Mouse (Mus musculus) forebrain, embryonic 11.5 days (tissue): Measurements from ENCODE around the gene Safb. TPM values are rescaled to one million over a fixed set of nuclear protein-coding genes. Genes with fewer than 3 reads are reported as not detected.

Experiments used
- ATAC-seq: fragments of 200-750 bp; cut with Nextera tagmentation; replicated peaks from 2 replicates; pipeline ENCODE4 v1.8.0; 2017; ENCODE audit warnings: moderate TSS enrichment; ENCODE audit not compliant: low FRiP score
- DNase-seq: peaks from one replicate; pipeline ENCODE4 v3.0.0-alpha.2; 2017; ENCODE audit warnings: low spot score
- H3K27ac ChIP-seq: fragments of 300-500 bp; sonication (generic); 2 replicates; pipeline ENCODE4 v1.5.1; 2014; ENCODE audit warnings: low read depth, low read length
- H3K27me3 ChIP-seq: fragments of 300-500 bp; sonication (generic); 2 replicates; pipeline ENCODE4 v1.6.1; 2014; ENCODE audit warnings: mild to moderate bottlenecking, low read length, mixed read lengths; ENCODE audit not compliant: control insufficient read depth, insufficient read depth
- H3K36me3 ChIP-seq: fragments of 300-500 bp; sonication (generic); 2 replicates; pipeline ENCODE4 v1.6.1; 2014; ENCODE audit warnings: mild to moderate bottlenecking, low read length, moderate library complexity, mixed read lengths; ENCODE audit not compliant: control insufficient read depth, insufficient read depth
- H3K4me1 ChIP-seq: fragments of 300-500 bp; sonication (generic); replicated peaks from 2 replicates; pipeline ENCODE4 v1.6.1; 2014; ENCODE audit warnings: low read length, mixed read lengths; ENCODE audit not compliant: control insufficient read depth, insufficient read depth
- H3K4me2 ChIP-seq: fragments of 300-500 bp; sonication (generic); 2 replicates; pipeline ENCODE4 v1.6.1; 2014; ENCODE audit warnings: low read depth, mild to moderate bottlenecking, low read length, moderate library complexity, mixed read lengths; ENCODE audit not compliant: severe bottlenecking
- H3K4me3 ChIP-seq: fragments of 300-500 bp; sonication (generic); 2 replicates; pipeline ENCODE4 v1.5.1; 2014; ENCODE audit warnings: low read depth, low read length
- H3K9ac ChIP-seq: fragments of 300-500 bp; sonication (generic); 2 replicates; pipeline ENCODE4 v1.6.1; 2014; ENCODE audit warnings: low read length
- H3K9me3 ChIP-seq: fragments of 300-500 bp; sonication (generic); 2 replicates; pipeline ENCODE4 v1.6.1; 2016; ENCODE audit warnings: low read length, mixed read lengths; ENCODE audit not compliant: control insufficient read depth
- WGBS: fragments of 180-500 bp; shearing (Covaris S2); extraction: QIAGEN DNeasy Blood & Tissue Kit; methylation state at CpG from one replicate; pipeline ENCODE4 v1.1.7; 2014; 5-methylcytosine and 5-hydroxymethylcytosine counted together
- polyA plus RNA-seq: library from polyadenylated mRNA; unstranded; fragments of >200 nt; fragmentation: Nextera tagmentation; extraction: Ambion mirVana; gene quantifications from 2 replicates; pipeline ENCODE4 v1.2.1, GENCODE M21; 2014

The Safb gene
- polyA plus RNA-seq, 1 experiment from 2014 or later = 145 TPM

DNA sequence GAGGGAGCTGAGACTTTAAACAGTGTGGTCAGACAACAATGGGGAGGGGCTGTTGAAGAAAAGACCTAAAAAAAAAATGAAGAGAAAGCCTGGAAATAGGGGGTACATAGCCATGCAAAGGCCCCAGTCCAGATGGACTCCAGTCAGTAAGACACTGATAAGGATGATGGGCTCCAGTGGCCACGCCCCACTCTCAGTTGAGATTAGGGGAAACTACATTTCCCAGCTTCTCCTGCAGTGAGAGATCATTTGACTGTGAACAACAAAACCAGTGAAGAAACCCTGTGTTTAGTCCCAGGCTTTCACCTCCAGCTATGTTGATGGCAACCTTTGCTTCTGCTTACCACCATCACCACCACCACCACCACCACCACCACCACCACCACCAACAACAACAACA is 38.7 kb upstream of the Safb start:
- Histone ChIP-seq H3K4me1 (peaks cover 5% of the 10 kb centered on the region), H3K27ac (no peak overlapping the region), H3K27me3 (no peaks in the 10 kb centered on the region), H3K9me3 (no peaks in the 10 kb centered on the region), H3K36me3 (no peaks in the 10 kb centered on the region), H3K4me3 (no peak overlapping the region), H3K4me2 (no peak overlapping the region), H3K9ac (no peak overlapping the region)
- WGBS = 95% methylated on average over 1 of the region's 1 CpGs
- DNase-seq (no peak), ATAC-seq (no peak)

DNA sequence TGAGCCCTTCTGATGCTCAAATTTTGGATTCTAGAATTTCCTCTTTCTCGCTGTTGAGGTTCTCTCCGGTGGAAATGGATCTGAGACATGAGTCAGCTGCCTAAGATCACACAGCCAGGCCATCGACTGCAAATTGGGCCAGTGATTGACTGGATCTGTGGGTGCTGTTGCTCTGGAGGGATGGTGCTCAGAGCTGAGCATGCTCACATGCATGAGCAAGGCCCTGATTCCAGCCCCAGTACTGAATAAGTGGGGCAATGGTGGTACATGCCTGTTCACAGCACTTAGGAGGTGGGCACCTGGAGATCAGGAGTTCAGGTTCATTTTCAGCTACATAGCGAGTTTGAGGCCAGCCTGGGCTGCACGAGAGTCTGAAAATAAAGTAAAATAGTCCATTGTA is 38.0 kb upstream of the Safb start:
- Histone ChIP-seq H3K4me1 (peaks cover 8% of the 10 kb centered on the region), H3K36me3 (no peaks in the 10 kb centered on the region), H3K4me2 (no peak overlapping the region), H3K9me3 (no peaks in the 10 kb centered on the region), H3K27ac (no peak overlapping the region), H3K4me3 (no peak overlapping the region), H3K27me3 (no peaks in the 10 kb centered on the region), H3K9ac (no peak overlapping the region)
- DNase-seq = peak; percentile 22
- 88% methylated on average over 5 of the region's 5 CpGs for WGBS
- ATAC-seq = no peak

DNA sequence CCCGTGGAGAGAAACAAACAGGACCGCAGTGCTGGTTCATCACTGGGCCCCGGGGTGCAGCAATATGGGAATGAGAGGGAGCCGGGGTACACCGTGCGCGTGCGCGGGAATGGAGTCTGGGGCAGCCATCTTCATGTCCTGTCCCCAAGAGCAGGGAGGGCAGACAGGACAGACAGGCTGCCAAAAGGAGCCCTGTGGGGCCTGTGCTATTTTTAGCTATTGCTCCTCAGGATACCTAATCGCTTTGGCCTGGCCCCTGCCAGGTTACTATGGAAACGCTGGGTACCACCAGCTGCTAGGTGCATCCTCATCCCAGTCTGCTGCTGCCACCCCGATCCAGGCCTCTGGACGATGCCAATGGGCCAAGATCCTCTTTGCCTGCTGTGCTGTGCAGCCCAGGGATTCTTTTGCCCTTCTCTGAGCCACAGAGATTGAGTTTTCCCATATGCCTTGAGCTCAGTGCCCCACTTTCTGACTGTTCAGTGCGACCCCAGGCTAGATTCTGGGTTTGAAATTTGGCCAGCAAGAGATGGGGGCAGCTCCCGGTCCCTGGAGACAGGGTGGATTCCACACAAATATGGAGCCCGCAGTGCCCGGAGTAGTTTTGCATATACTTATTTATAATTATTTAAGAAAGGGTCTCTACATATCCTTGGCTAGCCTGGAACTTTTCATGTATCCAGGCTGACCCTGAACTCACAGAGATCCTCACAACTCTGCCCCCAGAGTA is 37.3 kb upstream of the Safb start:
- H3K36me3 ChIP-seq = no peaks in the 10 kb centered on the region
- no peaks in the 10 kb centered on the region for H3K27me3 ChIP-seq
- no peak overlapping the region for H3K9ac ChIP-seq
- H3K27ac ChIP-seq = no peak overlapping the region
- DNase-seq (peak; percentile 49), ATAC-seq (no peak)
- no peak overlapping the region for H3K4me2 ChIP-seq
- H3K4me3 ChIP-seq = no peak overlapping the region
- H3K4me1 ChIP-seq = peaks cover 10% of the 10 kb centered on the region
- H3K9me3 ChIP-seq = no peaks in the 10 kb centered on the region
- WGBS = 61% methylated on average over 17 of the region's 17 CpGs

- H3K9ac ChIP-seq = no peak overlapping the region
- no peak overlapping the region for H3K27ac ChIP-seq
- H3K36me3 ChIP-seq = no peaks in the 10 kb centered on the region
- ATAC-seq (no peak), DNase-seq (peak; percentile 47)
- H3K4me2 ChIP-seq = no peak overlapping the region
- no peaks in the 10 kb centered on the region for H3K27me3 ChIP-seq
- 77% methylated on average over 9 of the region's 9 CpGs for WGBS
- H3K4me3 ChIP-seq = no peak overlapping the region
- H3K4me1 ChIP-seq = peaks cover 16% of the 10 kb centered on the region
- no peaks in the 10 kb centered on the region for H3K9me3 ChIP-seq
Observed at GRCm38 (mm10) chr17:56547846-56548604, 36.6 kb upstream of the Safb start.

- ATAC-seq = no peak
Observed at GRCm38 (mm10) chr17:56548605-56549105, 36.0 kb upstream of the Safb start.

DNA sequence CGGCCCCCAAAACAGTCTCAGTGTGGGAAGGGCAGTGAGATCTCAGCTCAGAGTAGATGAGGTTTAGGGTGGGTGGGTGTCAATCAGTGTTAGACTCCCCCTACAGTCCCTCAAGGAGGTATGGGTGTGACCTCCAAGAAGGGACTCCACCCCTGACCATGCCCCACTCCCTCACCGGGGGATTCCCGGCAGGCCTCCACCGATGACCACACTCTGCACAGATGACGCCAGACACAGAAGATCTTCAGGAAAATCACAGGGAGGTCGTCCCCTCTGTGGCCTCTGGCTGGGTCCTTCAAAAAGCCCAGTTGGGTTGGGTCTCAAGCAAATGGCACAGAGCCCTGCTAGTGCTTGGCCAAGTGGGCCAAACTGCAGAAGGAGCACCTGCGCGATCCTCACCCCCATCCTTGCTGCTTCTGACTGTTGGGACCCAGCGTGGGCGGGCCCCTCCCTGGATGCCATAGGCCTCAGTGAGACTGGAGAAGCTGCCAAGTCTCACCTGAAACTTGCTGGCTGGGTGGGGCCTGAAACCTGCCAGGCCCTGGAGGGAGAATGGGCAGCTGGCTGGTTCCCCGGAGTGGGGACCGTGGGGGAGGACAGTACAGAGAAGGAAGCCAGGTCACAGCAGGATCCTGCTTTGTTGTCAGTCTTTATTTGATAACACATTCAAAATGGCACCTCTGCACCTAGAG is 33.7 kb upstream of the Safb start:
- no peak overlapping the region for H3K4me3 ChIP-seq
- H3K27me3 ChIP-seq = no peaks in the 10 kb centered on the region
- H3K9ac ChIP-seq = peak overlapping the region; percentile 10; the same call in 1 of the 2 replicates
- ATAC-seq (no peak), DNase-seq (peak; percentile 51)
- no peak overlapping the region for H3K4me2 ChIP-seq
- H3K9me3 ChIP-seq = no peaks in the 10 kb centered on the region
- peak overlapping the region; percentile 77 for H3K27ac ChIP-seq
- no peaks in the 10 kb centered on the region for H3K36me3 ChIP-seq
- peaks cover 16% of the 10 kb centered on the region for H3K4me1 ChIP-seq
- WGBS = 84% methylated on average over 12 of the region's 12 CpGs

More at GRCm38 (mm10) chr17:56548605-56549105, 36.0 kb upstream of the Safb start:
- Histone ChIP-seq H3K9me3 (no peaks in the 10 kb centered on the region), H3K4me1 (peaks cover 16% of the 10 kb centered on the region), H3K36me3 (no peaks in the 10 kb centered on the region), H3K9ac (no peak overlapping the region), H3K4me2 (no peak overlapping the region), H3K27me3 (no peaks in the 10 kb centered on the region), H3K4me3 (no peak overlapping the region), H3K27ac (no peak overlapping the region)
- DNase-seq = peak; percentile 42
- WGBS = 58% methylated on average over 4 of the region's 4 CpGs

GRCm38 (mm10) chr17:56551841-56552581 is 32.6 kb upstream of the Safb start:
- no peaks in the 10 kb centered on the region for H3K36me3 ChIP-seq
- H3K27ac ChIP-seq = peak overlapping the region; percentile 77
- H3K4me1 ChIP-seq = peaks cover 16% of the 10 kb centered on the region
- no peaks in the 10 kb centered on the region for H3K9me3 ChIP-seq
- no peak overlapping the region for H3K4me2 ChIP-seq
- ATAC-seq (peak; percentile 83), DNase-seq (peak; percentile 69)
- 41% methylated on average over 6 of the region's 6 CpGs for WGBS
- no peaks in the 10 kb centered on the region for H3K27me3 ChIP-seq
- no peak overlapping the region for H3K4me3 ChIP-seq
- no peak overlapping the region; the same call in 1 of the 2 replicates for H3K9ac ChIP-seq

- peak; percentile 58 for ATAC-seq
- DNase-seq = peak; percentile 92
- 67% methylated on average over 5 of the region's 5 CpGs for WGBS
- Histone ChIP-seq H3K9ac (no peak overlapping the region), H3K36me3 (no peaks in the 10 kb centered on the region), H3K27me3 (no peaks in the 10 kb centered on the region), H3K9me3 (no peaks in the 10 kb centered on the region), H3K27ac (peak overlapping the region; percentile 77), H3K4me1 (peaks cover 13% of the 10 kb centered on the region), H3K4me2 (no peak overlapping the region), H3K4me3 (no peak overlapping the region)
Observed at GRCm38 (mm10) chr17:56552781-56553363, 31.8 kb upstream of the Safb start.
